7 mouse cellular contexts compared by ENCODE assay signal in genomic region chr4:40278880-40279275, GRCm38 (mm10). TPM values are rescaled to one million over a fixed set of nuclear protein-coding genes. Genes with fewer than 3 reads are reported as not detected.
DNase-seq lines count a peak whose midpoint lies in the region; ATAC-seq and TF ChIP-seq lines count a peak whose summit lies in the region.

No protein-coding gene starts in this region.

- under 1% methylated on average over 21 of the region's 21 CpGs for WGBS in lung, postnatal 0 days
- under 1% methylated on average over 21 of the region's 21 CpGs for WGBS in embryonic facial prominence, embryonic 13.5 days
- WGBS in hindbrain, postnatal 0 days = under 1% methylated on average over 21 of the region's 21 CpGs
- WGBS in midbrain, postnatal 0 days = under 1% methylated on average over 21 of the region's 21 CpGs

- H3K4me3 ChIP-seq in lung, postnatal 0 days (ENCODE audit: low read depth, low read length) = peak overlapping the region; percentile 83
- H3K4me3 ChIP-seq in embryonic facial prominence, embryonic 13.5 days = peak overlapping the region; percentile 95
- H3K4me3 ChIP-seq in hindbrain, postnatal 0 days (ENCODE audit: low read length) = peak overlapping the region; percentile 79
- H3K4me3 ChIP-seq in midbrain, postnatal 0 days (ENCODE audit: low read depth, low read length) = peak overlapping the region; percentile 96

- peaks cover 2% of the 10 kb centered on the region; the same call in 1 of the 2 replicates for H3K36me3 ChIP-seq in lung, postnatal 0 days (ENCODE audit: insufficient read depth, low read length)
- H3K36me3 ChIP-seq in embryonic facial prominence, embryonic 13.5 days = peaks cover 19% of the 10 kb centered on the region
- H3K36me3 ChIP-seq in hindbrain, postnatal 0 days (ENCODE audit: insufficient read depth, low read length) = peaks cover 15% of the 10 kb centered on the region; the same call in 1 of the 2 replicates
- H3K36me3 ChIP-seq in midbrain, postnatal 0 days (ENCODE audit: insufficient read depth, low read length) = peaks cover 10% of the 10 kb centered on the region; the same call in 1 of the 2 replicates

- H3K9ac ChIP-seq in lung, postnatal 0 days (replicated peaks; ENCODE audit: low read depth) = peak overlapping the region; percentile 84
- peak overlapping the region; percentile 97 for H3K9ac ChIP-seq in embryonic facial prominence, embryonic 13.5 days
- peak overlapping the region; percentile 72 for H3K9ac ChIP-seq in hindbrain, postnatal 0 days (replicated peaks; ENCODE audit: low read length)
- peak overlapping the region; percentile 81 for H3K9ac ChIP-seq in midbrain, postnatal 0 days (replicated peaks; ENCODE audit: low read length, poor library complexity, severe bottlenecking)

- no peak for DNase-seq in lung, postnatal 0 days (ENCODE audit: low spot score)
- no peak for DNase-seq in lung, postnatal 4 days
- peak; percentile 3 for DNase-seq in hindbrain, postnatal 0 days (ENCODE audit: low spot score)
- no peak for DNase-seq in midbrain, postnatal 0 days (ENCODE audit: low spot score)
- DNase-seq in cerebellum, postnatal 14 days = no peak
- no peak for DNase-seq in right cerebral cortex, adult 18-20 months

- TF ChIP-seq EP300 in lung, postnatal 0 days (IDR thresholded peaks at IDR 0.05) = no peak

- H3K9me3 ChIP-seq in lung, postnatal 0 days (ENCODE audit: low read length) = no peaks in the 10 kb centered on the region
- no peaks in the 10 kb centered on the region for H3K9me3 ChIP-seq in embryonic facial prominence, embryonic 13.5 days
- no peaks in the 10 kb centered on the region for H3K9me3 ChIP-seq in hindbrain, postnatal 0 days (ENCODE audit: low read length)
- H3K9me3 ChIP-seq in midbrain, postnatal 0 days (ENCODE audit: low read length) = no peaks in the 10 kb centered on the region

- peak; percentile 32 for ATAC-seq in lung, postnatal 0 days
- peak; percentile 29; the same call in 1 of the 2 replicates for ATAC-seq in embryonic facial prominence, embryonic 13.5 days (ENCODE audit: insufficient number of reproducible peaks, insufficient read depth, low FRiP score, low TSS enrichment, low read depth)
- ATAC-seq in hindbrain, postnatal 0 days = peak; percentile 79
- ATAC-seq in midbrain, postnatal 0 days (ENCODE audit: low FRiP score) = peak; percentile 82

- no peaks in the 10 kb centered on the region for H3K27me3 ChIP-seq in lung, postnatal 0 days (replicated peaks; ENCODE audit: insufficient read depth, low read length)
- no peaks in the 10 kb centered on the region for H3K27me3 ChIP-seq in embryonic facial prominence, embryonic 13.5 days
- H3K27me3 ChIP-seq in hindbrain, postnatal 0 days (ENCODE audit: insufficient read depth, low read length) = no peaks in the 10 kb centered on the region
- no peaks in the 10 kb centered on the region for H3K27me3 ChIP-seq in midbrain, postnatal 0 days (ENCODE audit: insufficient read depth, low read length)

- H3K27ac ChIP-seq in lung, postnatal 0 days (ENCODE audit: low read length) = peak overlapping the region; percentile 48; the same call in 1 of the 2 replicates
- H3K27ac ChIP-seq in embryonic facial prominence, embryonic 13.5 days = peak overlapping the region; percentile 80; the same call in 1 of the 2 replicates
- H3K27ac ChIP-seq in hindbrain, postnatal 0 days = peak overlapping the region; percentile 42; the same call in 1 of the 2 replicates
- peak overlapping the region; percentile 62; the same call in 1 of the 2 replicates for H3K27ac ChIP-seq in midbrain, postnatal 0 days (ENCODE audit: low read depth, low read length)

- TF ChIP-seq CTCF in lung, postnatal 0 days (IDR thresholded peaks at IDR 0.05) = no peak
- TF ChIP-seq CTCF in hindbrain, postnatal 0 days (IDR thresholded peaks at IDR 0.05; ENCODE audit: low read depth) = no peak
- TF ChIP-seq CTCF in midbrain, postnatal 0 days (IDR thresholded peaks at IDR 0.05) = no peak

- peak overlapping the region; percentile 99 for H3K4me2 ChIP-seq in lung, postnatal 0 days (replicated peaks; ENCODE audit: low read depth, low read length)
- peak overlapping the region; percentile 92 for H3K4me2 ChIP-seq in embryonic facial prominence, embryonic 13.5 days
- H3K4me2 ChIP-seq in hindbrain, postnatal 0 days (ENCODE audit: low read depth, low read length) = peak overlapping the region; percentile 78
- H3K4me2 ChIP-seq in midbrain, postnatal 0 days (ENCODE audit: low read depth, low read length, poor library complexity, severe bottlenecking) = peak overlapping the region; percentile 91

- H3K4me1 ChIP-seq in lung, postnatal 0 days (ENCODE audit: insufficient read depth, low read depth, low read length) = peaks cover 5% of the 10 kb centered on the region; the same call in 1 of the 2 replicates
- H3K4me1 ChIP-seq in embryonic facial prominence, embryonic 13.5 days = peaks cover 13% of the 10 kb centered on the region
- H3K4me1 ChIP-seq in hindbrain, postnatal 0 days (ENCODE audit: insufficient read depth, low read length) = no peaks in the 10 kb centered on the region
- 0 out of 2 replicates have a peak, but pooled peaks cover 5% of the 10 kb centered on the region for H3K4me1 ChIP-seq in midbrain, postnatal 0 days (ENCODE audit: insufficient read depth, low read length)

RNA-seq across cellular contexts. Expression of gene Ndufb6, which starts 0.3 kb away (rescaled TPM):
- polyA plus RNA-seq in lung, postnatal 0 days (2015; fragmentation: Nextera tagmentation; extraction: Ambion mirVana) = 207 and 222 TPM in 2 replicates
- 303 and 307 TPM in 2 replicates for polyA plus RNA-seq in embryonic facial prominence, embryonic 13.5 days (2015; fragmentation: Nextera tagmentation; extraction: Ambion mirVana)
- 180 TPM in 2 replicates for total RNA-seq in hindbrain, postnatal 0 days (2014; rRNA removed)
- polyA plus RNA-seq in hindbrain, postnatal 0 days (2015; fragmentation: Nextera tagmentation; extraction: Ambion mirVana) = 453 and 456 TPM in 2 replicates
- total RNA-seq in midbrain, postnatal 0 days (2014; rRNA removed) = 129 and 174 TPM in 2 replicates
- 399 and 439 TPM in 2 replicates for polyA plus RNA-seq in midbrain, postnatal 0 days (2015; fragmentation: Nextera tagmentation; extraction: Ambion mirVana)

RNA-seq across cellular contexts. Expression of gene Topors, which starts 9.2 kb away (rescaled TPM):
- 25.4 and 27.9 TPM in 2 replicates for polyA plus RNA-seq in lung, postnatal 0 days (2015; fragmentation: Nextera tagmentation; extraction: Ambion mirVana)
- 48.3 and 50.7 TPM in 2 replicates for polyA plus RNA-seq in embryonic facial prominence, embryonic 13.5 days (2015; fragmentation: Nextera tagmentation; extraction: Ambion mirVana)
- 19.1 and 21.3 TPM in 2 replicates for total RNA-seq in hindbrain, postnatal 0 days (2014; rRNA removed)
- polyA plus RNA-seq in hindbrain, postnatal 0 days (2015; fragmentation: Nextera tagmentation; extraction: Ambion mirVana) = 30.0 and 30.7 TPM in 2 replicates
- 24.4 and 25.3 TPM in 2 replicates for total RNA-seq in midbrain, postnatal 0 days (2014; rRNA removed)
- polyA plus RNA-seq in midbrain, postnatal 0 days (2015; fragmentation: Nextera tagmentation; extraction: Ambion mirVana) = 25.9 and 29.9 TPM in 2 replicates

RNA-seq across cellular contexts. Expression of gene Smim27, which starts 9.5 kb away (rescaled TPM):
- polyA plus RNA-seq in lung, postnatal 0 days (2015; fragmentation: Nextera tagmentation; extraction: Ambion mirVana) = 45.6 and 57.1 TPM in 2 replicates
- polyA plus RNA-seq in embryonic facial prominence, embryonic 13.5 days (2015; fragmentation: Nextera tagmentation; extraction: Ambion mirVana) = 35.9 and 49.5 TPM in 2 replicates
- 0.31 and 1.7 TPM in 2 replicates for total RNA-seq in hindbrain, postnatal 0 days (2014; rRNA removed)
- 19.1 and 28.5 TPM in 2 replicates for polyA plus RNA-seq in hindbrain, postnatal 0 days (2015; fragmentation: Nextera tagmentation; extraction: Ambion mirVana)
- total RNA-seq in midbrain, postnatal 0 days (2014; rRNA removed) = 0.71 and 3.0 TPM in 2 replicates
- polyA plus RNA-seq in midbrain, postnatal 0 days (2015; fragmentation: Nextera tagmentation; extraction: Ambion mirVana) = 13.9 and 18.8 TPM in 2 replicates

RNA-seq across cellular contexts. Expression of gene Ddx58, which starts 39.2 kb away (rescaled TPM):
- 15.3 and 18.1 TPM in 2 replicates for polyA plus RNA-seq in lung, postnatal 0 days (2015; fragmentation: Nextera tagmentation; extraction: Ambion mirVana)
- polyA plus RNA-seq in embryonic facial prominence, embryonic 13.5 days (2015; fragmentation: Nextera tagmentation; extraction: Ambion mirVana) = 8.2 and 11.1 TPM in 2 replicates
- 4.2 and 7.0 TPM in 2 replicates for total RNA-seq in hindbrain, postnatal 0 days (2014; rRNA removed)
- 2.3 and 4.2 TPM in 2 replicates for polyA plus RNA-seq in hindbrain, postnatal 0 days (2015; fragmentation: Nextera tagmentation; extraction: Ambion mirVana)
- 5.0 and 6.4 TPM in 2 replicates for total RNA-seq in midbrain, postnatal 0 days (2014; rRNA removed)
- 3.0 and 3.3 TPM in 2 replicates for polyA plus RNA-seq in midbrain, postnatal 0 days (2015; fragmentation: Nextera tagmentation; extraction: Ambion mirVana)

Comparison
In these comparisons a context has a peak if more than half of its experiments do, and no peak if none do; other contexts are left out.
1. ATAC-seq: peak in every context shown above with its lines; median percentile 82 in midbrain, postnatal 0 days; 79 in hindbrain, postnatal 0 days; 32 in lung, postnatal 0 days; 29 in embryonic facial prominence, embryonic 13.5 days.